11 mouse cellular contexts compared by ENCODE assay signal in the genomic region with DNA sequence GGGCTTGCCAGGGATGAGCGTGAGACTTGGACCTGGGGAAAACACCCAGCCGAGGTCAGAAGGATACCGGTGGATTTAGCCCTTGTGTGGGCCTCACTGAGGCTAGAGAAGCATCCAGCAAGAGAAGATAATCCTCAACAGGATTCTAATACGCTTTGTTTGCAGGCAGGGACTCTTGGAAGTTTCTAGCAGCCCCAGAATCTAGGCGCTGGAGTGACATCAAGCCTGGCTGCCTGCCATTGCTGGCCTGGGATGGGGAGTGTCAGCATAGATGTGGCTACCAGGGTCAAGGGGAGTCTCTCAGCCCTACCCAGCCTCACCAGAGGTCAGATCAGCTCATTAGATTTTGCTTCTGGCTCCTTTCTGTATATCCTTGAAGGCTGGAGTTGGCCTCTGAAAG.
A peak's percentile ranks its signal among the peaks of the same experiment; 100 is the strongest.
DNase-seq lines count a peak whose midpoint lies in the region; ATAC-seq and TF ChIP-seq lines count a peak whose summit lies in the region.
"Had no signal": no experiment of that assay in that cellular context is flagged by ENCODE, and none has a peak within 500 bp of the region (broad histone marks: within the 10 kb centered on the region; RNA-seq: fewer than 3 reads in every experiment).

No protein-coding gene starts in this region.

- TF ChIP-seq EP300 in lung, postnatal 0 days (IDR thresholded peaks at IDR 0.05), result no peak

- no peak overlapping the region for H3K27ac ChIP-seq in lung, postnatal 0 days (ENCODE audit: low read length)
- no peak overlapping the region for H3K27ac ChIP-seq in midbrain, embryonic 15.5 days
- H3K27ac ChIP-seq: heart, embryonic 15.5 days; lung, embryonic 15.5 days had no signal

- H3K9me3 ChIP-seq in lung, postnatal 0 days (ENCODE audit: low read length), result no peaks in the 10 kb centered on the region
- H3K9me3 ChIP-seq in midbrain, embryonic 15.5 days, result no peaks in the 10 kb centered on the region
- H3K9me3 ChIP-seq: heart, embryonic 15.5 days; lung, embryonic 15.5 days had no signal

- WGBS in lung, postnatal 0 days, result 65% methylated on average over 5 of the region's 5 CpGs
- 47% methylated on average over 5 of the region's 5 CpGs for WGBS in midbrain, embryonic 15.5 days

- peak; percentile 20 to 45 for DNase-seq in lung, adult 18-20 months
- DNase-seq in lung, postnatal 0 days (ENCODE audit: low spot score), result no peak
- peak; percentile 81 for DNase-seq in adrenal gland, postnatal 14 days
- peak; percentile 39 to 52 for DNase-seq in heart, adult 9 months (ENCODE audit: low spot score in 2 of 2)
- DNase-seq in lung, postnatal 14 days, result peak; percentile 35
- no peak for DNase-seq in cerebellum, adult 18-20 months
- DNase-seq in left cerebral cortex, postnatal 25 days (ENCODE audit: low spot score in 2 of 2), result no peak
- DNase-seq: cerebellum, postnatal 25 days had no signal

- H3K36me3 ChIP-seq in lung, postnatal 0 days (ENCODE audit: insufficient read depth, low read length), result no peaks in the 10 kb centered on the region
- H3K36me3 ChIP-seq in midbrain, embryonic 15.5 days (replicated peaks), result no peaks in the 10 kb centered on the region
- H3K36me3 ChIP-seq: heart, embryonic 15.5 days; lung, embryonic 15.5 days had no signal

- 0 out of 2 replicates have a peak, but pooled peaks cover 4% of the 10 kb centered on the region for H3K27me3 ChIP-seq in lung, postnatal 0 days (replicated peaks; ENCODE audit: insufficient read depth, low read length)
- peaks cover 6% of the 10 kb centered on the region; the same call in 1 of the 2 replicates for H3K27me3 ChIP-seq in midbrain, embryonic 15.5 days (replicated peaks)

- H3K4me2 ChIP-seq in lung, postnatal 0 days (replicated peaks; ENCODE audit: low read depth, low read length), result no peak overlapping the region
- H3K4me2 ChIP-seq in midbrain, embryonic 15.5 days, result no peak overlapping the region
- H3K4me2 ChIP-seq: heart, embryonic 15.5 days; lung, embryonic 15.5 days had no signal

- TF ChIP-seq CTCF in lung, postnatal 0 days (IDR thresholded peaks at IDR 0.05), result no peak

- no peak overlapping the region for H3K9ac ChIP-seq in lung, postnatal 0 days (replicated peaks; ENCODE audit: low read depth)
- H3K9ac ChIP-seq in midbrain, embryonic 15.5 days, result no peak overlapping the region
- H3K9ac ChIP-seq: heart, embryonic 15.5 days; lung, embryonic 15.5 days had no signal

- ATAC-seq in lung, postnatal 0 days, result no peak
- ATAC-seq in midbrain, embryonic 15.5 days (replicated peaks), result no peak

- intact Hi-C loops in left cerebral cortex, postnatal 25 days (cut with DNase I), result no loop called here

- no peaks in the 10 kb centered on the region for H3K4me1 ChIP-seq in lung, postnatal 0 days (ENCODE audit: insufficient read depth, low read depth, low read length)
- peaks cover 28% of the 10 kb centered on the region for H3K4me1 ChIP-seq in midbrain, embryonic 15.5 days

- H3K4me3 ChIP-seq in lung, postnatal 0 days (ENCODE audit: low read depth, low read length), result no peak overlapping the region
- no peak overlapping the region for H3K4me3 ChIP-seq in midbrain, embryonic 15.5 days
- H3K4me3 ChIP-seq: heart, embryonic 15.5 days; lung, embryonic 15.5 days had no signal

Comparison
In these comparisons a context has a peak if more than half of its experiments do, and no peak if none do; other contexts are left out.
1. DNase-seq: peak in lung, adult 18-20 months (2 of 2), adrenal gland, postnatal 14 days (single experiment), heart, adult 9 months (2 of 2) and lung, postnatal 14 days (single experiment); none in lung, postnatal 0 days (single experiment), cerebellum, adult 18-20 months (0 of 2) and left cerebral cortex, postnatal 25 days (0 of 2).